Mouse (Mus musculus): ENCODE data around the gene Bloc1s3.
A peak's percentile ranks its signal among the peaks of the same experiment; 100 is the strongest.

Bloc1s3 gene

GRCm38 (mm10) chr7:19508150-19508923, at the start of gene Bloc1s3, which contains the start of gene Trappc6a:
Gene Bloc1s3 (minus strand): TSS chr7:19508367.
Gene Trappc6a (plus strand): TSS chr7:19508395.
- peak; percentile 87 to 89 for DNase-seq (ENCODE audit: low spot score in 2 of 2)

DNA sequence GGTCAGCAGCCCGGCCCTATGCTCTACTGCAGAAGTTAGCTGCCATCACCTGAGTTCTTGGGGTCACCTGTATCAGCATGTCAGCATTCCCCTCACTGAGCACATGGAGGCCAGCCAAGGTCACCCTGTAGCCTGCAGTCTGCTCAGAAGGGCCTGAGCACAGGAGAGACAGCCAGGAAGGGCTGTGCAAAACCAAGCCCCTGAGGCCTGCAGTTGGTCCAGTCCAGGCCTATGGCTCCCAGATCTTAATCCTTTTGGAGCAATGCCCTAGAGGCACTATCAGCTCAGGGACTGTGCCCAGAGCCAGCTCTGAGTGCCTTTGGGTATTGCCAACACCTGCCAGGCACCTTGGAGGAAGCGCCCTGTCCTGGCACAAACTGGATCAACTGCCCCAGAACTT, 48.9 kb upstream of the Bloc1s3 start:
- DNase-seq (ENCODE audit: low spot score in 2 of 2), result no peak

GRCm38 (mm10) chr7:19554168-19554567, 46.0 kb upstream of the Bloc1s3 start:
- DNase-seq (ENCODE audit: low spot score in 2 of 2), result no peak

DNA sequence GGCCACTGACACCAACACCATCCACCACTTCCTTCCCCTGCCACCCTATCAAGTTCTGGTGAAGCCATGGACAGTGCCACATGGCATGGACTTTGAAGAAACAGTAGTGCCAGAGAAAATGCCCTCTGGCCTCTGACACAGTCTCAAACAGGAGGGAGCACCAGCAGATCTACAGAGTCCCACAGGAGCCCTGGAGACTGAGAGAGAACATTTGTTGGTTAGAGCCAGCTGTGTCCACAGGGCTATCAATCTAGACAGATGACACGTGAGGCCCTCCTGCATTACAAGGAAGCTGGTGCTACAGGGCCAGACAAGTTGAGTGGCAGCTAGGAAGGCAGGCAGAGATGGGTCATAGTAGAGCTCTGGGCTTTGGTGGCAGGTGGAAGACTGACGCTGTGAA, 44.3 kb upstream of the Bloc1s3 start:
- no peak for DNase-seq (ENCODE audit: low spot score in 2 of 2)

DNA sequence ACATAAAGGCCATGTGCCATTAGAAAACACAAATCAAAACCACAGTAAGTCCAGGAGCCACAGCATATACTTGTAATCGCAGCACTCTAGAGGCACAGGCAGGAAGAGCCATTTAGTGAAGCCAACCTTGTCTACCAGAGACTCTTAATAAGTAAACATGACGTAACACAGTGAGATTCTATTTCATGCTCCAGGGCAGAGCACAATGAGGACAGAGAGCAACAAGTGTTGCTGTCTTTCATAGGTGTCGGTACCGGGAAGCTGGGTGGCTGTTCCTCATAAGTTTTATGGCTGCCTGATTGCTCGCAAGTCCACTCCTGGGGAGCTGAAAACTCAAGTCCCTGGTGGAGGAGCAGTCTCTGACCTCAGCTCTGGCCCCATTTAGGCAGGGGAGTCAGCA, 43.5 kb upstream of the Bloc1s3 start:
- no peak for DNase-seq (ENCODE audit: low spot score in 2 of 2)

DNA sequence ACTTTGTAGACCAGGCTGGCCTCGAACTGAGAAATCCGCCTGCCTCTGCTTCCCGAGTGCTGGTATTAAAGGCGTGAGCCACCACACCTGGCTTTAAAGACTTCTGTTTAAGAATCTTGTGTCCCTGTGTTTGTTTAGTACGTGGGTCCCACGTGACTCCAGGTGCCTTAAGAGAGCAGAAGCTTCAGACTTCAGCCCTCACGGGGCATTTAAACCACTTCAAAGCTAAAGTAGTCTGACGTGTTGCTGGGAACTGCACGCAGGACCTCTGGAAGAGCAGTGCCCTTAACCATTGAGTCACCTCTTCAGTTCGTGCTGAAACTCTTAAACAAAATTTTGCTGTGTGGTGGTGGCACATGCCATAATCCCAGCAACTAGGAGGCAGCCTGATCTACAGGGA, 41.2 kb upstream of the Bloc1s3 start:
- no peak for DNase-seq (ENCODE audit: low spot score in 2 of 2)

GRCm38 (mm10) chr7:19547344-19547969, 39.3 kb upstream of the Bloc1s3 start:
- no peak for DNase-seq (ENCODE audit: low spot score in 2 of 2)

GRCm38 (mm10) chr7:19546007-19546406, 37.8 kb upstream of the Bloc1s3 start:
- no peak for DNase-seq (ENCODE audit: low spot score in 2 of 2)

DNA sequence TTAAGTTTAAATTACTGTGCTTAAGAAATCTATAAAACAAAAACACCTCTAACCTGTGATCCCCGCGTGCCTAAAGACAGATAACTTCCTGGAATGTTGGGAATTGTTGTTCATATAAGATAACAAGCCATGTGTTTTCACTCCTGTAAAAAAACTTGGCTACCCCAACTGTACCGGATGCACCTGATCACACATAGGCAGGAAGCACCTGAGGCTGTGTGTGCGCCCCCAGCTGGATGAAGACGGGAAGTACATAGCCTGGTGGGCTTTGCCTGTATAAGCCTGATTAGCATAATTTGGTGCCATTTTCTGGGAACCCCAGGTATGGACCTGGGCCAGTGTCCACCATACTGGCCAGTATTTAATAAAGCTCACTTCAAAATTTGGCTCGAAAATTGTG, 35.4 kb upstream of the Bloc1s3 start:
- DNase-seq (ENCODE audit: low spot score in 2 of 2), result no peak

DNA sequence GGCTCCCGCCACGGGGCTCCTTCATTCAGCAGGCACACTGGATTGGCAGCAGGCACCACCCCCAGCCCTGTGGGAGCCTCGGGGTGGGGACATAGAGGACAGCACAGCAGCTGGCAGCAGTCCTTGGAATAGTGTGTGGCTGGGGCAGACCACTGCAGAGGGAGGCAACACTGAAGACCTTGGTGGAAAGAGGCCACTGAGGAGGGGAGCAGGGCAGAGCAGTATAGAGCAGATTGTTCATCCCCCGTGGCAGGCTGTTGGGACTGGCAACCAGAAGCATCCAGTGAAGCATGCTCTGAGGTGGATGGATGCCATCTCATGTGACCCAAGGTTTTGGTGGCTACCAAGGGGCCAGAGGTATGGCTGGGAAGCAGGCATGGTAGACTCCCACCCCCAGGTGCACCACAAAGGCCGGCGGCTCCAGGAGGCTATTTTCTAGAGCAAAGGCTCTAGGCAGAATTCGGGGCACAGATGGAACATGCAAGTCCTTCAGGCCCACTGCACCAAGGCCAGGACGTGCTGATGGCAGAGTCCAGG, 34.1 kb upstream of the Bloc1s3 start:
- no peak for DNase-seq (ENCODE audit: low spot score in 2 of 2)

DNA sequence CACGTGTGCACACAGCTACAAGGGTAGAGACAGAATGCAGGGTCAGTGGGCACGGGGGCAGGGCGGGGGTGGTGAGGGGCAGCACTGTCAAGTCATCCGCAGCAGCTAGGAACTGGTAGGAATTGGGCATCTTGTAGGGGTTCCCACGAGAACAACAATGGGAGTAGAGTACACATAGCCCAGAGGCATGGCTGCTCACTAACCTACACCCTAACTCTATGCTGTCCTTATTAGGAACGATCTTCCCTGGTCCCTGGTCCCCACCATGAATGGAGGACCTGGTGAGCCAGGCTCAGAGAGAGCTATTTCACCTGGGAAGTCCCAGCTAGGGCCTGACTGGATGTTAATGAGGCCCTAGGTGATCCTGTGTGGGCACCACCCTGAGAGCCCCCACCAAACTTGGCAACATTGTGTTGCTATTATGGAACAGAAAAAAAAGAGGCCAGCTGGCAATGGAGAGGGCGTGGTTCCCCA, 33.6 kb upstream of the Bloc1s3 start:
- DNase-seq (ENCODE audit: low spot score in 2 of 2), result no peak

GRCm38 (mm10) chr7:19540771-19541566, 32.8 kb upstream of the Bloc1s3 start:
- DNase-seq (ENCODE audit: low spot score in 2 of 2), result no peak

- DNase-seq (ENCODE audit: low spot score in 2 of 2), result no peak
These were observed 26.5 kb upstream of the Bloc1s3 start for GRCm38 (mm10) chr7:19534676-19535075.

DNA sequence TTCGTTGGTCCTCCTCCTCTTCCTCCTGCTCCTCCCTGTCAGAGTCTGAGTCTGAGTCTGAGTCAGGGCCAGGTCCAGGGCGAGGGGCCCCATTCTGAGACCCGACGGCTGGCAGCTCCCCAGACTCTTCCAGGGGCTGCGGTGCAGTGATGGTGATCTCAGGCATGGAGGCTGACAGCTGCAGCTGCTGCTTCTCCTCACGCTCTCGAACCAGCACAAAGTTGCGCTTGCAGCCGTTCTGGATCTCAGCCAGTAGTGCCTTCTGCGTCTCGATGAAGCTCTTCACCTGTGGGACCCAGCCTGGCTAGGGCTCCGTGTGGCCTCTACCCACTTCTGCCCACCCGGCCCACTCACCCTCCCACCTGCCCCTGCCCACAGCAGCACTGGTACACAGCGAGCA, 24.1 kb upstream of the Bloc1s3 start:
- DNase-seq (ENCODE audit: low spot score in 2 of 2), result no peak

DNA sequence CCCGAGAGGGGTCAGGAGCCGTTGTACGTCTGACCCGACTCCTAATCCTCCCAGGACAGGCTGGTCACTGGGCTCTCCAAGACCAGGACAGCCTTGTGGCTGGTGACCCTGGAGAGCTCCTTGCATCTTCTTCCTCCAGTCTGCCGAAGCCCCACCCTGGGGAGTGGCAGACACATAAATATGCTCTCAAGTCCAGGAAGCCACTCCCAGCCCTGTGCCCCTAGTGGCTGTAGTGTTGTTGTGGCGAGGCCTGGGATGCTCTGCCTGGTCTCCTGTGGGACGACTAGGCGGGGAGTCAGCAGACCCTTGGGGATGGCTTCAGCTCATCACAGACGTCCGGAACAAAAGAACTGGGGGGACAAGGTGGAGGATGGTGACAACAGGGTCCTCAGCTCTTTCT, 22.9 kb upstream of the Bloc1s3 start:
- DNase-seq (ENCODE audit: low spot score in 2 of 2), result no peak

- no peak for DNase-seq (ENCODE audit: low spot score in 2 of 2)
These were observed 16.9 kb upstream of the Bloc1s3 start for GRCm38 (mm10) chr7:19525105-19525481.

GRCm38 (mm10) chr7:19524420-19525104, 16.4 kb upstream of the Bloc1s3 start:
- no peak for DNase-seq (ENCODE audit: low spot score in 2 of 2)

DNA sequence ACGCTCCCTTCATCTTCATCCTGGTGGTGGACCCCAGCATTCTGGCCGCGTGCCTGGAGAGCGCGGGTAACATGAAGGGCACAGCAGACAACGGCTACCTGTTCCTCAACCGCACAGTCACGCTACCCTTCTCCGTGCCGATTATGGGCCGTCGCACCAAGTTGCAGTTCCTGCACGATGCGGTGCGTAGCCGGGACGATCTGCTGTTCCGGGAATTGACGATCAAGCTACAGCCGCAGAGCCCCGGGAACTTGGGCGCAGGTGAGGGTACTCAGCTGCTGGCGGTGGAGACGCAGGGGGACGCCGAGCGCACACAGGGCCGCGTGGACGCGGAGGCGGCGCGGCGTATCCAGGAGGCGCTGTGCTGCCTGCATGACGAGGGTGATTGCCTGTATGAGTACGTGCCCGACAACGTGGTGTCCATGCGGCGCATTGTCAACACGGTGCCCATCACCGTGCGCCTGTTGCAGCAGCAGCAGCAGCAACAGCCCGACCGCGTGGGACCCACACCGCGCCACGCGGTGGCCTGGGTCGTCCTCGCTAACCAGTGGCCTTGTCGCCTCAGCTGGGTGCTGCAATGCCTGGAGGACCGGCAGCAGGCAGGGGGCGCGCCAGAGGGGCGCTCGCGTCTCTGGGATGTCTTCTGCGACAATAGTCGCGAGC, 15.7 kb upstream of the Bloc1s3 start:
- DNase-seq (ENCODE audit: low spot score in 2 of 2), result peak in 1 of 2 experiments; percentile 63

- DNase-seq (ENCODE audit: low spot score in 2 of 2), result peak in 1 of 2 experiments; percentile 36
These were observed 15.0 kb upstream of the Bloc1s3 start for GRCm38 (mm10) chr7:19523017-19523756.

DNA sequence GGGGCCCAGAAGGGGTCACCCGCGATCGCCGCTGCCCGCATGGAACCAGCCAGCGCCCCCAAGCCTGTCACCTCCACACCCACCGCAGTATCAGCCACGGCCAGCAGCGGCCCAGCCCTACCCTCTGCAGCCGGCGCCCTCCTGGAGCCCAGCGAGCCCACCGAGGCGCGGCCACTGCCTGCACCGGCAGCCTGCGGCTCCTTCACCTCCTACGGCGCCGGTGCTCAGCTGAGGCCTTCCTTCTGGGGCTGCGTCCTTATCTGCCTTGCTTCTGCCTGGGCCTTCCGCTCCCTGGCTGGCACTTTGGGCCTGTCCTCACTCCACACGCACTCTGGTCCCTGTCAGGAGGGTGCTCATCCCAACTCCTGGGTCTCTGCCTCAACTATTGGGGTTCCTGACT, 11.9 kb upstream of the Bloc1s3 start:
- DNase-seq (ENCODE audit: low spot score in 2 of 2), result no peak

All from urinary bladder, adult 18-20 months (tissue).